Mouse (Mus musculus) liver, embryonic 14.5 days (tissue): ENCODE data around the gene Ccdc34. TPM values are rescaled to one million over a fixed set of nuclear protein-coding genes. Genes with fewer than 3 reads are reported as not detected.

Experiments used
- ATAC-seq: fragments of 200-750 bp; cut with Nextera tagmentation; 2 replicates; pipeline ENCODE4 v1.8.0; 2017; ENCODE audit warnings: moderate number of reproducible peaks, mild to moderate bottlenecking, moderate library complexity; ENCODE audit not compliant: insufficient read depth
- DNase-seq, 3 experiments: peaks; one replicate each; pipeline ENCODE4 v3.0.0-alpha.2; 2012 to 2013; ENCODE audit warnings: low read depth in 3 of 3, low spot score in 3 of 3
- H3K27ac ChIP-seq: fragments of 300-500 bp; sonication (generic); 2 replicates; pipeline ENCODE4 v1.5.1; 2014; ENCODE audit warnings: moderate library complexity, mild to moderate bottlenecking, control low read depth, inconsistent platforms
- H3K27me3 ChIP-seq: fragments of 300-500 bp; sonication (generic); 2 replicates; pipeline ENCODE4 v1.6.1; 2014; ENCODE audit warnings: mild to moderate bottlenecking, low read length, moderate library complexity; ENCODE audit not compliant: control insufficient read depth, insufficient read depth
- H3K36me3 ChIP-seq: fragments of 300-500 bp; sonication (generic); replicated peaks from 2 replicates; pipeline ENCODE4 v1.6.1; 2014; ENCODE audit warnings: low read depth; ENCODE audit not compliant: control insufficient read depth, insufficient read depth
- H3K4me1 ChIP-seq, 2 experiments: fragments of 200-500 bp in 1 of 2; fragments of 300-500 bp in 1 of 2; sonication (generic) in 1 of 2; replicated peaks; 2 replicates each; pipeline ENCODE4 v1.6.1; 2012 to 2014; ENCODE audit warnings: antibody characterized with exemption in 1 of 2, inconsistent platforms in 1 of 2, low read length in 1 of 2; ENCODE audit not compliant: control insufficient read depth in 2 of 2, insufficient read depth in 2 of 2
- H3K4me2 ChIP-seq: fragments of 300-500 bp; sonication (generic); 2 replicates; pipeline ENCODE4 v1.6.1; 2014; ENCODE audit warnings: low read depth, mild to moderate bottlenecking, control low read depth, moderate library complexity
- H3K4me3 ChIP-seq, 2 experiments: fragments of 200-500 bp in 1 of 2; fragments of 300-500 bp in 1 of 2; sonication (generic) in 1 of 2; 2 replicates each; pipeline ENCODE4 v1.5.1; 2012 to 2014; ENCODE audit warnings: low read depth in 2 of 2, low read length in 2 of 2, mild to moderate bottlenecking in 2 of 2, control low read depth in 1 of 2, inconsistent platforms in 1 of 2, moderate library complexity in 1 of 2; ENCODE audit not compliant: insufficient read depth in 1 of 2
- H3K9ac ChIP-seq: fragments of 300-500 bp; sonication (generic); replicated peaks from 2 replicates; pipeline ENCODE4 v1.6.1; 2014; ENCODE audit warnings: mild to moderate bottlenecking, control low read depth, moderate library complexity
- H3K9me3 ChIP-seq: fragments of 300-500 bp; sonication (generic); 2 replicates; pipeline ENCODE4 v1.6.1; 2016; ENCODE audit warnings: low read length, mixed read lengths; ENCODE audit not compliant: control insufficient read depth
- CTCF ChIP-seq: IDR thresholded peaks from 2 replicates; pipeline ENCODE4 v1.5.1; 2016; ENCODE audit warnings: antibody characterized with exemption, low read depth, control low read depth
- EP300 ChIP-seq: IDR thresholded peaks from 2 replicates; pipeline ENCODE4 v1.6.1; 2016; ENCODE audit warnings: antibody characterized with exemption, low read depth
- WGBS: fragments of 180-500 bp; shearing (Covaris S2); extraction: QIAGEN DNeasy Blood & Tissue Kit; methylation state at CpG from one replicate; pipeline ENCODE4 v1.1.7; 2014; ENCODE audit not compliant: insufficient replicate concordance; 5-methylcytosine and 5-hydroxymethylcytosine counted together
- polyA plus RNA-seq, 2 experiments: library from polyadenylated mRNA; depleted of rRNA in 1 of 2; stranded (reverse) in 1 of 2; unstranded in 1 of 2; fragments of >200 nt; fragmentation: Nextera tagmentation in 1 of 2; extraction: Ambion mirVana in 1 of 2; gene quantifications; 2 replicates each; pipeline versions ENCODE4 v1.2.1 to v1.2.3; 2012 to 2014

Ccdc34 gene
- polyA plus RNA-seq, 2 experiments: 19.6 to 22.8 TPM

- Histone ChIP-seq H3K4me2 (no peak overlapping the region), H3K27me3 (no peaks in the 10 kb centered on the region), H3K9me3 (no peaks in the 10 kb centered on the region), H3K36me3 (no peaks in the 10 kb centered on the region), H3K4me1 (peaks cover 3 to 21% of the 10 kb centered on the region in 2 experiments; a peak in 3 of 4 replicates), H3K4me3 (no peak overlapping the region), H3K27ac (no peak overlapping the region), H3K9ac (no peak overlapping the region)
- TF ChIP-seq EP300 (no peak), CTCF (no peak)
- ATAC-seq (no peak), DNase-seq (no peak)
- 50% methylated on average over 4 of the region's 4 CpGs for WGBS
These were observed 186.6 kb downstream of the Ccdc34 start for GRCm38 (mm10) chr2:110204169-110204568.

DNA sequence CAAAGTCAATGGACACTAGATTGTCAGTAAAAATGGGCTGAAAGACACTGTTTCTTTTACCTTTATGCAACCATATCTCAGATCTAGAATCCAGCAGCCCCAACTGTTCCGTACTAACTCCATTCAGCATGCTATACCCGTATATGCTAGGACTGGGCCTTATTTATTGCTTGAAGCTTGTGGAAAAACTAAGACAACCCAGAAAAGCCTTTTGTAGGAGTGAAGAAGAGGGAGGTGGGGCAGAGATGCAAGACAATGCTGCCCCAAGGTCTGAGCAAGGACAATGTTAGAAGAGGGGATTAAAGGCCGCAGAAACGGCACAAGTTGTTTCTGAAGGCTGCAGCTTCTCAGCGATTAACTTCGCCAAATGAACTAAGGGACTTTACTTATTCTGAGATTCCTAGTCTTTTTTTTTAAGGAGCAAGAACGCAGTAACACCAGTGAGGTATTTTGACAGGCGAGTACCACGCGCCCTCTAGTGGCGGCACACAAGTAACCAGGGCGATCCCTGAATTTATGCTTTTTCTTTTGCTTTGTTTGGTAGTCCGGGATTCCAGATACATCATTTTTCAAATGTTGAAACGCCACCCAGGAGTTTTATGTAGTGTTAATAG is 187.2 kb downstream of the Ccdc34 start:
- Histone ChIP-seq H3K27me3 (no peaks in the 10 kb centered on the region), H3K4me3 (no peak overlapping the region), H3K9ac (no peak overlapping the region), H3K36me3 (no peaks in the 10 kb centered on the region), H3K4me2 (no peak overlapping the region), H3K9me3 (no peaks in the 10 kb centered on the region), H3K27ac (no peak overlapping the region), H3K4me1 (peaks cover 3 to 21% of the 10 kb centered on the region in 2 experiments; a peak in 3 of 4 replicates)
- no peak for TF ChIP-seq EP300
- TF ChIP-seq CTCF: peak; percentile 83
- WGBS: 9% methylated on average over 14 of the region's 14 CpGs
- ATAC-seq (no peak), DNase-seq (peak in 2 of 3 experiments; percentile 15 to 27)

- peak; percentile 31; the same call in 1 of the 2 replicates for ATAC-seq
- H3K4me2 ChIP-seq: no peak overlapping the region
- DNase-seq: no peak
- H3K36me3 ChIP-seq: no peaks in the 10 kb centered on the region
- WGBS: 55% methylated on average over 8 of the region's 8 CpGs
- H3K27me3 ChIP-seq: no peaks in the 10 kb centered on the region
- no peak for TF ChIP-seq EP300
- no peak for TF ChIP-seq CTCF
- H3K9me3 ChIP-seq: no peaks in the 10 kb centered on the region
- H3K9ac ChIP-seq: no peak overlapping the region
- H3K4me3 ChIP-seq: no peak overlapping the region
- peaks cover 0 to 2% of the 10 kb centered on the region in 2 experiments; a peak in 1 of 4 replicates for H3K4me1 ChIP-seq
- H3K27ac ChIP-seq: no peak overlapping the region
These were observed 193.2 kb downstream of the Ccdc34 start for GRCm38 (mm10) chr2:110210508-110211496.

DNA sequence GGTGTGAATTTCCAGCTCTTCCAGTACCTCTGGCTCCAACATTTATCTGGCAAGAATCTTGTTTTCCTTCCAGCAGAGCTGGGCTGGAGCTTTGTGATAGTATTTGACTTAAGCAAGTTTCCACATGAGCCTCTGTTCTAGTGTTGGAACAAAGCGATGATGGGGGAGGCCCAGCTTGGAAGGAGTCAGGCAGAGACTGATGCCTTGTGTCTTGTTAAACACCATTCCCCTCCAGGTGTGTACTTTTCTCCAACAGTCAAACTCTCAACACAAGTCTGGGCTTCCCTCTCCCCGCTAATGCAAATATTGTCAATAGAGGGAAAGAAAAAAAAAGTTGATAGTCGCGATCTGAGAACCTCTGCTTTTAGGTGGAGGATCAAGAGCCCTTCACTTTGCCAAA is 196.7 kb downstream of the Ccdc34 start:
- Histone ChIP-seq H3K4me3 (no peak overlapping the region), H3K9ac (no peak overlapping the region), H3K9me3 (no peaks in the 10 kb centered on the region), H3K27me3 (no peaks in the 10 kb centered on the region), H3K4me1 (no peaks in the 10 kb centered on the region), H3K4me2 (no peak overlapping the region), H3K36me3 (no peaks in the 10 kb centered on the region), H3K27ac (no peak overlapping the region)
- ATAC-seq: no peak
- no peak for DNase-seq
- TF ChIP-seq EP300: no peak
- TF ChIP-seq CTCF: no peak
- 64% methylated on average over 4 of the region's 4 CpGs for WGBS
